Mouse (Mus musculus) heart, adult 18-20 months (tissue): Measurements from ENCODE around the gene Akap11. TPM values are rescaled to one million over a fixed set of nuclear protein-coding genes. Genes with fewer than 3 reads are reported as not detected.

Experiments
- DNase-seq, 2 experiments: peaks; one replicate each; pipeline ENCODE4 v3.0.0; 2021 to 2022; ENCODE audit warnings: mixed read lengths in 1 of 2
- total RNA-seq, 2 experiments: library from RNA; stranded (reverse); gene quantifications; 2 replicates each; pipeline ENCODE4 v1.2.3; 2021

The Akap11 gene
- total RNA-seq, 2 experiments from 2014 or later, result 32.2 to 33.3 TPM

DNA sequence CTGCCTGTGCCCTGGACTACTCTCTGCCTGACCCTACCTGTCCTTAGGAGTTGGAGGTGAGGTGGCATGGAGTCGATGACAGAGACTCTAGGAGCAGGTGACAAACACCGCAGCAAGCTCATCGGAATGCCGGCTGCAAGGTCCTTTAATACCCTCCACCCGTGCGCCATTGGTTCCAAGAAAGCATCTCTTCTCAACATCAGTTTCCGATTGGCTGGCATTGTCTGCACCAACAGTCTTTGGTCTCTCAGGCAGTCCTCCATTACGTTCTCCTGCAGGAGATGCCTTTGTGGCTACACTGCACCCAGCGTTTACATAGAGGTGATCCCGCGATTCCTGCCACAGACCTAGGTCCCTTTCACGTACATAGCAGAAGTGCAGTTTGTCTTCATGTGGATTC, 88.6 kb downstream of the Akap11 start:
- DNase-seq, result no peak

DNA sequence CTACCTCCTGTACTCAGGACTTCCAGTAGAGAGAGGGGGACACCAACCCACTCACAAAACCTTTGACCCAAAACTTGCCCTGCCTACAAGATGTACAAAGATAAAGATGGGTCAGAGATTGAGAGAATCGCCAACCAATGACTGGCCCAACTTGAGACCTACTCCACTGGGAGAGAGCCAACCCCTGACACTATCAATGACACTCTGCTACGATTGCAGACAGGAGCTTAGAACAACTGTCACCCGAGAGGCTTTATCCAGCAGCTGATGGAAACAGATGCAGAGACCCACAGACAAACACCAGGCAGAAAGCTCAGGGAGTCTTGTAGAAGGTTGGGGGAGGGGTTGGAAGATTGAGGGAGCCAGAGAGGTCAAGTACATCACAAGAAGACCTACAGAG, 89.1 kb downstream of the Akap11 start:
- no peak for DNase-seq

Other genes with a start within 250 kb of the Akap11 start
- under 1 TPM in 1 of 2 experiments, not detected in 1; 0.13 TPM for gene Tnfsf11, start 228.8 kb downstream of the Akap11 start, total RNA-seq
- gene Dgkh, start 196.0 kb upstream of the Akap11 start, total RNA-seq, result 1 to 10 TPM; 6.6 to 6.8 TPM